Mouse (Mus musculus) midbrain, embryonic 12.5 days (tissue): ENCODE data around the gene Shroom3. TPM values are rescaled to one million over a fixed set of nuclear protein-coding genes. Genes with fewer than 3 reads are reported as not detected.
A peak's percentile ranks its signal among the peaks of the same experiment; 100 is the strongest.

ENCODE experiments used
- ATAC-seq: fragments of 200-750 bp; cut with Nextera tagmentation; 2 replicates; pipeline ENCODE4 v1.8.0; 2017; ENCODE audit warnings: low read depth, moderate TSS enrichment, moderate library complexity; ENCODE audit not compliant: low FRiP score
- H3K27ac ChIP-seq: fragments of 300-500 bp; sonication (generic); replicated peaks from 2 replicates; pipeline ENCODE4 v1.5.1; 2016; ENCODE audit warnings: mild to moderate bottlenecking
- H3K27me3 ChIP-seq: fragments of 300-500 bp; sonication (generic); 2 replicates; pipeline ENCODE4 v1.6.1; 2016; ENCODE audit warnings: mild to moderate bottlenecking
- H3K36me3 ChIP-seq: fragments of 300-500 bp; sonication (generic); 2 replicates; pipeline ENCODE4 v1.6.1; 2016
- H3K4me1 ChIP-seq: fragments of 300-500 bp; sonication (generic); 2 replicates; pipeline ENCODE4 v1.6.1; 2016
- H3K4me2 ChIP-seq: fragments of 300-500 bp; sonication (generic); replicated peaks from 2 replicates; pipeline ENCODE4 v1.6.1; 2016; ENCODE audit warnings: mild to moderate bottlenecking, moderate library complexity
- H3K4me3 ChIP-seq: fragments of 300-500 bp; sonication (generic); 2 replicates; pipeline ENCODE4 v1.5.1; 2016; ENCODE audit warnings: mild to moderate bottlenecking
- H3K9ac ChIP-seq: fragments of 300-500 bp; sonication (generic); replicated peaks from 2 replicates; pipeline ENCODE4 v1.6.1; 2016; ENCODE audit warnings: mild to moderate bottlenecking, moderate library complexity
- H3K9me3 ChIP-seq: fragments of 300-500 bp; sonication (generic); 2 replicates; pipeline ENCODE4 v1.6.1; 2016; ENCODE audit warnings: mild to moderate bottlenecking
- WGBS: fragments of 180-500 bp; shearing (Covaris S2); methylation state at CpG from one replicate; pipeline ENCODE4 v1.1.7; 2016; 5-methylcytosine and 5-hydroxymethylcytosine counted together
- microRNA counts: library from miRNA; unstranded; fragments of <30 nt; microRNA quantifications from one replicate; lab custom pipeline; 2017
- microRNA-seq: library from miRNA; unstranded; fragments of <30 nt; microRNA quantifications from one replicate; pipeline ENCODE4, GENCODE M21; 2017
- polyA plus RNA-seq: library from polyadenylated mRNA; unstranded; fragments of >200 nt; fragmentation: Nextera tagmentation; extraction: Ambion mirVana; gene quantifications from 2 replicates; pipeline ENCODE4 v1.2.1, GENCODE M21; 2016

The Shroom3 gene
- polyA plus RNA-seq, 1 experiment from 2014 or later, result 6.1 TPM

DNA sequence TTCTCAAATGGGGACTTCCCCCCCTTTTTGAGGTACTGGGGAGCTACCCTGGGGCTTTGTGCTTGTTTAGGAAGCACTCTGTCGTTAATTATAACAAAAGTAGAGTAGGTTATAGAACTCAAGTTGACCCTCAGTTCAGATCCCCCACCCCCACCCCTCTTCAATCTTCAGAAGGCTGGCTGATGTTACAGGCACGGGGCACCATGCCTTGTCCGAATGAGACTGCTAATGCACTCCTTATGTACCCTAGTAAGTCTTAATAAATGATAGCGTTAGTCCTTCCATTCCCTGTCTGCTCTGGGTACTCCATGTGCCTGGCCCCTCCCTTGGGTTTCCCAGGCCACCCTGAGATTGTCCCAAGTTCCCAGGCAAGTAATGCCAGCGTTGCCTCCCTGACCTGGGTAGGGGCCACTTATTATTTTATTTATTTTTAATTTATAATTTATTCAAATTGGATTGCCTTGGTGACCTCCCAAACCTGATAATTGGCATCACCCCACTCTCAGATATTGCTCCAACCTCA is 315.3 kb downstream of the Shroom3 start:
- H3K4me1 ChIP-seq, result peaks cover 8% of the 10 kb centered on the region; the same call in 1 of the 2 replicates
- H3K9ac ChIP-seq, result no peak overlapping the region
- H3K4me3 ChIP-seq, result no peak overlapping the region
- H3K9me3 ChIP-seq, result no peaks in the 10 kb centered on the region
- 60% methylated on average over 5 of the region's 5 CpGs for WGBS
- no peak for ATAC-seq
- H3K4me2 ChIP-seq, result no peak overlapping the region
- no peaks in the 10 kb centered on the region for H3K36me3 ChIP-seq
- H3K27me3 ChIP-seq, result no peaks in the 10 kb centered on the region
- no peak overlapping the region for H3K27ac ChIP-seq

DNA sequence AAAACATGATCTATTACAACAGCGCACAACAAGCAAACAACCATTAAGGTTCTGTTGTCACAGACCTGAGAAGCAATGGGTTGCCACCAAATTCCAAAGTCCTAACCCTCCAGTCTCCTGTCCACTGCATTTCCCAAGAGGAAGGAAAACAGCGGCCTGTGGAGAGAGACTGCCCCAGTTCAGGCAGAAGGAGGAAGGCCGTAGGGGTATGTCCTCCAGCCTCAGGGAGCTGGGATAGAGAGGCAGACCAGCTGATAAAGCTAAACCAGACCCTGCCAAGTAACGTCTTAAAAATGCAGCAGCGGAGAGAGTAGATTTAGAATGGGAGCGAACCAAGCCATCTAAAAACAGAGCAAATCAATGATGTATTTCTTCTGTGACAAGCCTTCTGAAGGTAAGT is 316.8 kb downstream of the Shroom3 start:
- Histone ChIP-seq H3K27ac (no peak overlapping the region), H3K9ac (no peak overlapping the region), H3K9me3 (no peaks in the 10 kb centered on the region), H3K36me3 (no peaks in the 10 kb centered on the region), H3K4me2 (no peak overlapping the region), H3K4me3 (no peak overlapping the region), H3K4me1 (peaks cover 8% of the 10 kb centered on the region; the same call in 1 of the 2 replicates), H3K27me3 (no peaks in the 10 kb centered on the region)
- whole genome bisulfite sequencing, result 84% methylated on average over 6 of the region's 6 CpGs
- no peak for ATAC-seq

DNA sequence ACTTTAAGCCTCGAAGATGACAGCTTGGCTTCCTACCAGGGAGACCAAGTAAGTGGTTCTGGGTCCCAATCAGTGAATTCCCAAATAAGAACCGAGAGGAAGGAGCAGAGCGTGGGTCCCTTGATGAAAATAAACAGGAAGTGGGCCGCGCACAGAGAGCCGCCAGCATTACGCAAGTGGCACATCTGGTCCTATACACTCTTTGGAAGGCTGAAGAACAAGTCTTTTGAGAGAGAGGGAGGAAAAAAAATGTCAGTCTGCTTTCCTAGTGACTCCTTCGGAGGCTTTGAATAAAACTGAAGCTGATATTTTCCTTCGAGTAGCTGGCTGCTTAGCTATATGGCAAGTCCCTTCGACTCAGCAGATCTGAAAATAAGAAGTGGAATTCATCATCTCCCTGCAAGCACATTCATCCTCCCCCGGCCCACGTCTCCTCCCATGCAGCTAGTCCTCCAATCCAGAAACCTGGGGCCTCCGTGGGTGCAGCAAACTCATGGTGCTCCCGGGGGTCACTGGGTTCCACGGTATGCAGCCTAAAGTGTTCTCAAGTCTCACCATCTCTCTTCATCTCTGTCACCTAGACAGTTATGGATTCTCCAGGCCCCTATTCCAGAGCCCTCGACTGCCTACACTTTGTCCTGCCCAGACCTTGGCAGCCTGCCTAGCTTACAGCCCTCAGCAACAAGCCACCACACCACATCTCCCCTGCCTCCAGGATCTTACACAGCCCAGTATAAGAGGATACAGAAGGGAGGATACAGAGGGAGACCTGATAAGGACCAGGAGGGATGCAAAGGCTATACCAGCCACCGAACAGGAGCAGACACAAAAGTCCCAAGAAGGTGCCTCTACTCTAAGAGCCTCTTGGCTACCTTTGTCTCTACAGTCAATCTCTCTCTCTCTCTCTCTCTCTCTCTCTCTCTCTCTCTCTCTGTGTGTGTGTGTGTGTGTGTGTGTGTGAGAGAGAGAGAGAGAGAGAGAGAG is 317.8 kb downstream of the Shroom3 start:
- no peaks in the 10 kb centered on the region for H3K9me3 ChIP-seq
- ATAC-seq, result no peak
- no peak overlapping the region for H3K4me2 ChIP-seq
- no peaks in the 10 kb centered on the region for H3K36me3 ChIP-seq
- 82% methylated on average over 17 of the region's 17 CpGs for WGBS
- H3K27me3 ChIP-seq, result no peaks in the 10 kb centered on the region
- H3K27ac ChIP-seq, result no peak overlapping the region
- H3K4me1 ChIP-seq, result peaks cover 18% of the 10 kb centered on the region; the same call in 1 of the 2 replicates
- no peak overlapping the region for H3K9ac ChIP-seq
- no peak overlapping the region for H3K4me3 ChIP-seq

DNA sequence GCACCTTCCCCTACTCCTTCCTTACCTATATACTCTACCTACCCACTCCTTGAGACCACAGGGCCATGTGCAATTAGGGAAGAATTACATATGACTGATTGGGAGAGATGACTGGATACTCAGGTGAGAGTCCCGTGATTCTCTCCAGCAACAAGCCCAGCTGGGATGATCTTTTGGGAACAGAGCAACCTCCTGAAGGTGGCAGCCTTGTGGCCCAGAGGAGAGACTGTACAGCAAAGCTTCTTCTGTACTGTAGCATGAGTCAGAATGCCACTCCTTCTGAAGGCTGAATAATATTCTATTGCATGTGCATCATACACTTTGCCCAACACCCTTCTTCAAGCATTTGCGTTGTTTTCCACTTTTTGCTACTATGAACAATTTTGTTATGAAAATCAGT is 319.4 kb downstream of the Shroom3 start:
- Histone ChIP-seq H3K4me2 (no peak overlapping the region), H3K9me3 (no peaks in the 10 kb centered on the region), H3K27me3 (no peaks in the 10 kb centered on the region), H3K27ac (no peak overlapping the region), H3K4me1 (peaks cover 17% of the 10 kb centered on the region; the same call in 1 of the 2 replicates), H3K36me3 (no peaks in the 10 kb centered on the region), H3K9ac (no peak overlapping the region), H3K4me3 (no peak overlapping the region)
- WGBS, result 88% methylated on average over 2 of the region's 2 CpGs
- no peak for ATAC-seq

DNA sequence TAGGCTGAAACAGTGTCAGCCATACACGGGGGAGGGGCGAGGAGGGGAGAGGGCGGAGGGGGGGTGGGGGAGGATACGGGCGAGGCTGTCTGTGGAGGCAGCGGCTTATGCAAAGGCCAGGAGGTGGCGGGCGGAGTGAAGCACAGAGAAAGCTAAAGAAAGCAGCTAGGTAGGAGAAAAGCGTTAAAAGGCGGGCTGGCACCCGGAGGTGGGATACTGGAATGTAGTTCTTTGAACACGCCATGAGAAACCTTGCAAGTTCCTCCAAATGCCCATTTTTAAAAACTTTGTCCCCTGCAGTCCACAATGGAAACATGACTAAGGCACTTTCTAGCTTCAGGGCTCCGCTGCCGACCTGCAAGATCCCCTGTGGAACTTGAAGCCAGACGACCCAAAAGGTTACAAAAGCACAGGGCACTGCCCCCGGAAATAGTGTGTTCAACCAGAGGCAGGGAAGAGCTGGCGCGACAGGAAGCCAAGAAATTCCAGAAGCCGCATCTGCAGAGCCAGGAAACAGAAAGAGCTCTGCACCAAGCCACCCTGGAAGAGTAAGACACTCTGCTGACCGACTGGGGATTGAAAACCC is 322.1 kb downstream of the Shroom3 start:
- 7% methylated on average over 19 of the region's 20 CpGs for WGBS
- H3K9ac ChIP-seq, result no peak overlapping the region
- no peaks in the 10 kb centered on the region for H3K9me3 ChIP-seq
- peak overlapping the region; percentile 21 for H3K4me2 ChIP-seq
- H3K27me3 ChIP-seq, result no peaks in the 10 kb centered on the region
- no peaks in the 10 kb centered on the region for H3K36me3 ChIP-seq
- H3K4me1 ChIP-seq, result 0 out of 2 replicates have a peak, but pooled peaks cover 12% of the 10 kb centered on the region
- no peak overlapping the region; the same call in 1 of the 2 replicates for H3K27ac ChIP-seq
- ATAC-seq, result no peak
- no peak overlapping the region for H3K4me3 ChIP-seq

DNA sequence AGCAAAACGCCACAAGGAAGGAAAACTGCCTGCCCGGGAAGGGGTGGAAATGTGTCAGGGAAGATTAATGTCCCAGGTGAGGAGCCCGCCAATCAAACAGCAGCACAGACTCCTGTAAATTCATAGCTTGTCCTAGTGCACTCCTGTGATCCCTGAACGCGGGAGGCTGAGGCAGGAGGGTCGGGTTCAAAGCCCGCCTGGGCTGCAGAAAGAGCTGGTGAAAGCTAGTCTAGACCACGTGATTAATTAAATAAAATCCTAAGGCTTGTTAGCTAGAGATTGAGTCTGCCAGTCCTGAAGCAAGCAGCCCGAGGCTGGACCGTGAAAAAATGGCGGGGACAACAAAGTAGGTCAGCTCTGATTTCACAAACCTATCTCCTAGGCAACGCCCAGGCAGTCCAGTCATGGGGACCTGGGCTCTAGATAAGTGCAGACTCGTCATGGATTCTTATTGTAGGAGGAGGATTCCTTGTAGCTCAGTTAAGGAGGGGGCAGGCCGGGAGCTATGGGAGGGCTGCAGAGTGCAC is 322.6 kb downstream of the Shroom3 start:
- Histone ChIP-seq H3K9ac (no peak overlapping the region), H3K27me3 (no peaks in the 10 kb centered on the region), H3K27ac (no peak overlapping the region; the same call in 1 of the 2 replicates), H3K36me3 (no peaks in the 10 kb centered on the region), H3K4me3 (no peak overlapping the region), H3K4me2 (peak overlapping the region; percentile 21), H3K4me1 (0 out of 2 replicates have a peak, but pooled peaks cover 12% of the 10 kb centered on the region), H3K9me3 (no peaks in the 10 kb centered on the region)
- peak; percentile 47 for ATAC-seq
- 37% methylated on average over 14 of the region's 14 CpGs for WGBS

DNA sequence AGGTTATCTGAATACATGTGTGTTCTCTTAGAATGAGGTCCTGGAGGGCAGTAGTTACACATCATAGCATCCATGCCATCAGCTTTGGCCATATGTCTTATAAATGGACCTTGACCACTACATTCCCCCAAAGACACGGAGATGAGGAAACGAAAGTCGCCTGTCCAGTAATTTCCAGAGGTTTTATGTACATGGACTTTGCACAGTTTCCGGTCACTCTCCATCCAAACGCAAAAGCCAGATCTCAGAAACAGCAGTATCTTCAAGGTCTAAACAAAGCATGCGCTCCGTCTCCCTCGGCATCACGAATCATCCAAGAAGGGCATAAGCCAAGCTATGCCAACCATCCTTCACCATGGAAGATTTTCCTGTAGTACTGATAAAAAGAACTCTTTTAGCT is 325.0 kb downstream of the Shroom3 start:
- H3K4me1 ChIP-seq, result 0 out of 2 replicates have a peak, but pooled peaks cover 12% of the 10 kb centered on the region
- H3K27me3 ChIP-seq, result no peaks in the 10 kb centered on the region
- no peaks in the 10 kb centered on the region for H3K9me3 ChIP-seq
- H3K27ac ChIP-seq, result no peak overlapping the region
- H3K9ac ChIP-seq, result no peak overlapping the region
- no peaks in the 10 kb centered on the region for H3K36me3 ChIP-seq
- WGBS, result 92% methylated on average over 9 of the region's 9 CpGs
- ATAC-seq, result no peak
- H3K4me3 ChIP-seq, result no peak overlapping the region
- H3K4me2 ChIP-seq, result no peak overlapping the region

MicroRNAs encoded within 50 kb of the gene (microRNA counts, 519-probe panel; counts per million panel counts)
- microRNA mmu-miR-1961 (lab: Ali Mortazavi, UCI), result 4,018 counts per million, percentile 23 among the panel's probes with 10 or more counts

Small RNA genes lying within 50 kb of the gene (microRNA-seq; reads per million reads assigned to microRNA genes)
- not detected for gene Mir1961

Other genes starting within 250 kb of the Shroom3 start
- gene Nup54, start 248.2 kb upstream of the Shroom3 start, polyA plus RNA-seq, result 53.1 and 63.0 TPM in 2 replicates
- gene Scarb2, start 176.6 kb upstream of the Shroom3 start, polyA plus RNA-seq, result 14.2 and 17.0 TPM in 2 replicates
- gene Fam47e, start 128.4 kb upstream of the Shroom3 start, polyA plus RNA-seq, result not detected in 2 replicates
- 5.2 and 6.4 TPM in 2 replicates for gene Stbd1, start 80.4 kb upstream of the Shroom3 start, polyA plus RNA-seq
- 0.43 and 0.47 TPM in 2 replicates for gene Ccdc158, start 8.2 kb upstream of the Shroom3 start, polyA plus RNA-seq